Mouse (Mus musculus) lung, adult 2 months (tissue): Measurements from ENCODE around the gene Cpn1.

Source experiments
- CTCF ChIP-seq: fragments of 200-500 bp; IDR thresholded peaks from 2 replicates; pipeline ENCODE4 v1.5.1; 2011; ENCODE audit warnings: mild to moderate bottlenecking, low read length, control low read depth; ENCODE audit not compliant: insufficient read depth
- POLR2A ChIP-seq: fragments of 200-500 bp; IDR thresholded peaks from 2 replicates; pipeline ENCODE4 v1.6.1; 2011; ENCODE audit warnings: low read depth, mild to moderate bottlenecking, control low read depth, low read length, borderline replicate concordance; ENCODE audit errors: extremely low read depth

GRCm38 (mm10) chr19:43912775-43913486, 73.4 kb downstream of the Cpn1 start:
- TF ChIP-seq CTCF (no peak), POLR2A (no peak)
